Mouse (Mus musculus): ENCODE measurements at regions not wholly inside any gene's neighbourhood (a gene's known extent, or its start where the extent isn't known, plus 50 kb on each side); places are given as distances from the start of the nearest gene placed in this dataset.

DNA sequence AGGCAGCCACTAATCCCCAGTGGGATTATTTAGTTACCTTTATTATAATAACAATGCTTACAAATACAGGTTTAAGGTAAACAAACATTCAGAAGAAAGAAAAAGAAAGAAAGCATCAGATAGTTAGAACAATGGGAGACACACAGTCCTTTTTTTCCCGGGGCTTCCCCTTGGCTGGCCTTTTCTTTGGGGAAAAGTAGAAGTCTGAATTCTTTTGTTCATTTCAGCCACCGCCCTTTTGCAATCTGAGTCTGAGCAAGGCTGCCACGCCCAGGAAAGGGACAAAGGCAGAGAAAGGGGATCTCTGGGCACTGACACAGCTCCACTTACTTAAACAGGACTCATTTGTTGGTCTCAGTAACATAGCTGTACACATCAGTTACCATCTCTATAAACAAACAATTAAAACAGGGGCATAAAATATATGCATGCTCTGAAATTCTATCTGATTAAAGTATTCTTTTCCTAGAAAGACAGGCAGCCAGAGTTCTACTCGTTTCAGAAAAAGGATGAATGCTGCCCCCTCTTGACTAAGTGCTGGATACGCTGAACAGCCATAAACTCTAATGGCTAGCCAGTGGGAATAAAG lies 93.5 kb upstream of the Zbtb20 start:
- TF ChIP-seq POLR2A (IDR thresholded peaks at IDR 0.05; ENCODE audit: insufficient read depth, low read length) (no peak), CTCF (IDR thresholded peaks at IDR 0.05; ENCODE audit: low read depth, low read length) (no peak), EP300 (IDR thresholded peaks at IDR 0.05; ENCODE audit: insufficient read depth, low read depth, low read length) (peak; percentile 96)

DNA sequence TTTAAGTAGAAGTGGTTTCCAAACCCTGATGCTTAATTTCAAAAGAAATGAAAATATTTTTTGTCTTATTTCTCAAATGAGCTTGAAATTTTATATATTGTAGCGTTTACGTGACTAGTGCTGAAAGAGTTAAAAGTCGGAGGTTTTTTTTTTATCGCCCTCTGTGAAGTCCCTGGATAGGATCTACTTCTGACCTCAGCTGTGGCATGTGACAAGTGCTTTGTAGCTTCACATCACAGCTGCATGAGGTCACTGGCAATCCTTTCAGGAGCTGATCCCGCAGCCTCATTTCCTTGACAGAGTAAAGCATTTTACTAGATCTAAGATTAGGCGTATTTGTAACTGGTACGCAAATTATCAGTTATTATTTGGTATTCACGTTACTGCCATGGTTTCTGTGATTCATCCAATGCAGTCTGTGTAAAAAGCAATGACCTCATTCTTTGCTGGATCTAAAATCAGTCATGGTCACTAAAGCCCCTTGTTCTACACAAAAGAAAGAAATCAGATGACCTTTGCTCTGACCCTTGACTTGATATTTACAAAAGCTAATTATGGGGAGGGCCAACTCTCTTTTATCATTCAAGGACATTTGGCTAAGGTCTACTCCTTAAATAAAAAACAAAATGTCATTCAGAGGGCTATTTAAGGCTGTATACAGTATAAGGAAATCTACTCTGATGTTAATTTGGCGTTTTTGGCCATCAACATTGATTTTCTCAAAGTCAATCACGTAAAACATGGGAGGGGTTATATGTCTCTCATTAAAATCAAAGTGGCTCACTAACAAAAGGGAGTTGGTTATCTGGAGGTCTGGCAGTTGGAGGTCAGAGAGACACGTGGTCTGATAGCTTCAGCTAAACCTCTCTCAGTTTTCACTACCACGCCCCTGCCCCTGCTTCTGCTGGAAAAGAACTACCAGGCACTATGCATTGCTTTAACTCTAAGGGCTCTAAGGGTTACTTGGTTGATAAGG lies 94.3 kb upstream of the Zbtb20 start:
- peaks cover 12% of the 10 kb centered on the region for H3K9me3 ChIP-seq (replicated peaks; ENCODE audit: control insufficient read depth, insufficient read depth, low read length, poor library complexity, severe bottlenecking)
- no peak overlapping the region for H3K4me3 ChIP-seq (ENCODE audit: low read depth, low read length)
- no peak for TF ChIP-seq POLR2A (IDR thresholded peaks at IDR 0.05; ENCODE audit: insufficient read depth, low read length)
- peak; percentile 81; the same call in 1 of the 2 replicates for TF ChIP-seq EP300 (IDR thresholded peaks at IDR 0.05; ENCODE audit: insufficient read depth, low read depth, low read length)
- no peak overlapping the region for H3K9ac ChIP-seq (ENCODE audit: low read depth, poor library complexity, severe bottlenecking)
- peaks cover 3% of the 10 kb centered on the region for H3K4me1 ChIP-seq (ENCODE audit: control insufficient read depth, insufficient read depth, low read length)
- peak overlapping the region; percentile 94 for H3K27ac ChIP-seq (ENCODE audit: insufficient read depth, low read length)
- H3K27me3 ChIP-seq (ENCODE audit: control insufficient read depth, insufficient read depth, low read length, poor library complexity, severe bottlenecking) = no peaks in the 10 kb centered on the region
- H3K36me3 ChIP-seq (ENCODE audit: control insufficient read depth, insufficient read depth, low read length, poor library complexity, severe bottlenecking) = no peaks in the 10 kb centered on the region

More for the DNA sequence above, 93.5 kb upstream of the Zbtb20 start:
- Histone ChIP-seq H3K9me3 (replicated peaks; ENCODE audit: control insufficient read depth, insufficient read depth, low read length, poor library complexity, severe bottlenecking) (peaks cover 12% of the 10 kb centered on the region), H3K9ac (ENCODE audit: low read depth, poor library complexity, severe bottlenecking) (0 out of 2 replicates have a peak overlapping the region, but pooled peaks have one; percentile 40), H3K4me1 (ENCODE audit: control insufficient read depth, insufficient read depth, low read length) (peaks cover 3% of the 10 kb centered on the region), H3K4me3 (ENCODE audit: low read depth, low read length) (no peak overlapping the region), H3K27me3 (ENCODE audit: control insufficient read depth, insufficient read depth, low read length, poor library complexity, severe bottlenecking) (no peaks in the 10 kb centered on the region), H3K27ac (ENCODE audit: insufficient read depth, low read length) (peak overlapping the region; percentile 94), H3K36me3 (ENCODE audit: control insufficient read depth, insufficient read depth, low read length, poor library complexity, severe bottlenecking) (no peaks in the 10 kb centered on the region)

DNA sequence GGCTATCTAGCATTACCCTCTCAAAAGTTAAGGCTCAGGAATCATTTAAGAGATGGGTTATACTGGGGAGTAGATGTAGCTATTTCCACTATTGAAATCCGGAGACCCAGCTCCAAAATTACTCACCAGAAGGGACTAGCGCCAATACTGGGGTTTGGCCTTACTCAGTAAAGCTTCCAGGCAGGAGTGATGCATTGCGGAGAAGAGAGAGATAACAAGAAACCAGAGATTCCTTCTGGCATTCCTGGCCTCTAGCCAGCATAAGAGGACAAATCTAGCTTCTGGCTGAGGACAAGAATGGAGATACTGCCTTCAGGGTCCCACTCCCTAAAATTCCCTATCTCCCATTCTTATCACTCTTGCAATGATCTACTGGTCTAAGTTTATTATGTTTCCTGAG lies 95.7 kb upstream of the Zbtb20 start:
- Histone ChIP-seq H3K9ac (ENCODE audit: low read depth, poor library complexity, severe bottlenecking) (no peak overlapping the region), H3K27me3 (ENCODE audit: control insufficient read depth, insufficient read depth, low read length, poor library complexity, severe bottlenecking) (no peaks in the 10 kb centered on the region), H3K9me3 (replicated peaks; ENCODE audit: control insufficient read depth, insufficient read depth, low read length, poor library complexity, severe bottlenecking) (peaks cover 12% of the 10 kb centered on the region), H3K36me3 (ENCODE audit: control insufficient read depth, insufficient read depth, low read length, poor library complexity, severe bottlenecking) (no peaks in the 10 kb centered on the region), H3K4me1 (ENCODE audit: control insufficient read depth, insufficient read depth, low read length) (peaks cover 3% of the 10 kb centered on the region), H3K27ac (ENCODE audit: insufficient read depth, low read length) (no peak overlapping the region), H3K4me3 (ENCODE audit: low read depth, low read length) (no peak overlapping the region)
- TF ChIP-seq POLR2A (IDR thresholded peaks at IDR 0.05; ENCODE audit: insufficient read depth, low read length) = no peak
- TF ChIP-seq EP300 (IDR thresholded peaks at IDR 0.05; ENCODE audit: insufficient read depth, low read depth, low read length) = no peak
- no peak for TF ChIP-seq CTCF (IDR thresholded peaks at IDR 0.05; ENCODE audit: low read depth, low read length)

DNA sequence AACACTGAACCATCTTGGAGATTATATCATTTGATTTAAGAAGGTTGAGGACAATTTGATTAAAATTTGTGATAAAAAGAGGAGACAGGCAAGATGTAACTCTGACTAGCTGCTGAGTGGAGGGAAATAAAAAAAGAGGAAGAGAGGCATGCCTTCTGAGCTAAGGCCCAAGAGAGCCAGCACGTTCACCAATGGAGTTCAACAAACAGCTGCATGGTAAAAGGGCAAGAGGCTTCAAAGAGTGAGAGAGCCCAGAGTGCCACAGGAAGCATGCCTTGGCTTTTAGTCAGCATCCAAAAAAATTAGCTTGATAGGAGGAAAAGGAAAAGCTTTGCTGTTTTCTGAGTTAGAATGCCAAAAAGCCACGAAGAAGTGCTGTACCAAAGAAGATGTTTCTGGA lies 103.0 kb upstream of the Zbtb20 start:
- Histone ChIP-seq H3K4me3 (ENCODE audit: low read depth, low read length) (no peak overlapping the region), H3K27me3 (ENCODE audit: control insufficient read depth, insufficient read depth, low read length, poor library complexity, severe bottlenecking) (no peaks in the 10 kb centered on the region), H3K36me3 (ENCODE audit: control insufficient read depth, insufficient read depth, low read length, poor library complexity, severe bottlenecking) (no peaks in the 10 kb centered on the region), H3K9me3 (replicated peaks; ENCODE audit: control insufficient read depth, insufficient read depth, low read length, poor library complexity, severe bottlenecking) (no peaks in the 10 kb centered on the region; the same call in 1 of the 2 replicates), H3K4me1 (ENCODE audit: control insufficient read depth, insufficient read depth, low read length) (no peaks in the 10 kb centered on the region), H3K27ac (ENCODE audit: insufficient read depth, low read length) (no peak overlapping the region), H3K9ac (ENCODE audit: low read depth, poor library complexity, severe bottlenecking) (no peak overlapping the region)
- TF ChIP-seq CTCF (IDR thresholded peaks at IDR 0.05; ENCODE audit: low read depth, low read length) (no peak), EP300 (IDR thresholded peaks at IDR 0.05; ENCODE audit: insufficient read depth, low read depth, low read length) (no peak), POLR2A (IDR thresholded peaks at IDR 0.05; ENCODE audit: insufficient read depth, low read length) (no peak)

DNA sequence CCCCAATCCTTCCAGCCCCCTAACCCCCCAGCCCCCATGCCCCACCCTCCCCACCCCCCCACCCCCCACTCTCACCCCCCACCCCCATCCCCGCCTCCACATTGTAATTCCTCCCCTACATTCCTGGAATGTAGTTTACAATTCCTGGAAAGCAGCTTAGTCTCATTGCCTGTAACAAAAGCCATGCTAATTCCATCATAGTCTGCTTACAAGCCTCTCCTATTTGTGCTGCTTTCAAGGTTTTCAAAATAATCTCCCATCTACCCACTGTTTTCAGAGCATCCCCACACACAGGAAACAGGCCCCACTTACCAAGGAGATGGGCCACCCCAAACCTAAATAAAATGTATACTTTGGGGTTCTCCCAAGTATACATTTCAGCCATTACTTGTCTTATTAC lies 105.5 kb upstream of the Zbtb20 start:
- Histone ChIP-seq H3K27ac (ENCODE audit: insufficient read depth, low read length) (no peak overlapping the region), H3K36me3 (ENCODE audit: control insufficient read depth, insufficient read depth, low read length, poor library complexity, severe bottlenecking) (no peaks in the 10 kb centered on the region; the same call in 1 of the 2 replicates), H3K4me3 (ENCODE audit: low read depth, low read length) (no peak overlapping the region), H3K9ac (ENCODE audit: low read depth, poor library complexity, severe bottlenecking) (no peak overlapping the region), H3K27me3 (ENCODE audit: control insufficient read depth, insufficient read depth, low read length, poor library complexity, severe bottlenecking) (no peaks in the 10 kb centered on the region), H3K9me3 (replicated peaks; ENCODE audit: control insufficient read depth, insufficient read depth, low read length, poor library complexity, severe bottlenecking) (no peaks in the 10 kb centered on the region; the same call in 1 of the 2 replicates), H3K4me1 (ENCODE audit: control insufficient read depth, insufficient read depth, low read length) (no peaks in the 10 kb centered on the region)
- TF ChIP-seq EP300 (IDR thresholded peaks at IDR 0.05; ENCODE audit: insufficient read depth, low read depth, low read length) = no peak
- TF ChIP-seq POLR2A (IDR thresholded peaks at IDR 0.05; ENCODE audit: insufficient read depth, low read length) = no peak
- no peak for TF ChIP-seq CTCF (IDR thresholded peaks at IDR 0.05; ENCODE audit: low read depth, low read length)

DNA sequence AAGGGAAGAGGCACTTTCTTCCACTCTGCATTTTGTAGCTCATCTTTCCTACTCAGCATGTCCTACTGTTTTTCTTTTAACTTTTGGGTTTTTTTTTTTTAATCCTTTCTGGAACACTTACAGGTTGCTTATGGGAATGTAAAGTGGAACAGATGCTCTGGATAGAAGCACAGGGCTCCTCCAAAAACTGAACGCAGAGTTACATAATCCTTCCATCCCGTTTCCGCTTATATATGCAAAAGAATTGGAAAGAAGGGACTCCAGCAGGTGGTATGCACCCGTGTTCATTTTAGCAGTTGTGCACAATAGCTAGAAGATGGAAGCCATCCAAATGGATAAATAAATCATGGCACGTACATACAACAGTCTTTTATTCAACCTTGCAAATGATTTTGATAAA lies 127.0 kb upstream of the Zbtb20 start:
- H3K4me3 ChIP-seq (ENCODE audit: low read depth, low read length) = no peak overlapping the region
- H3K27ac ChIP-seq (ENCODE audit: insufficient read depth, low read length) = no peak overlapping the region
- no peaks in the 10 kb centered on the region for H3K36me3 ChIP-seq (ENCODE audit: control insufficient read depth, insufficient read depth, low read length, poor library complexity, severe bottlenecking)
- no peaks in the 10 kb centered on the region for H3K27me3 ChIP-seq (ENCODE audit: control insufficient read depth, insufficient read depth, low read length, poor library complexity, severe bottlenecking)
- H3K4me1 ChIP-seq (ENCODE audit: control insufficient read depth, insufficient read depth, low read length) = no peaks in the 10 kb centered on the region
- no peak overlapping the region for H3K9ac ChIP-seq (ENCODE audit: low read depth, poor library complexity, severe bottlenecking)
- TF ChIP-seq CTCF (IDR thresholded peaks at IDR 0.05; ENCODE audit: low read depth, low read length) (no peak), EP300 (IDR thresholded peaks at IDR 0.05; ENCODE audit: insufficient read depth, low read depth, low read length) (no peak), POLR2A (IDR thresholded peaks at IDR 0.05; ENCODE audit: insufficient read depth, low read length) (no peak)
- H3K9me3 ChIP-seq (replicated peaks; ENCODE audit: control insufficient read depth, insufficient read depth, low read length, poor library complexity, severe bottlenecking) = no peaks in the 10 kb centered on the region
